Mouse (Mus musculus) limb, embryonic 14.5 days (tissue): ENCODE data around the gene Gm8439. TPM values are rescaled to one million over a fixed set of nuclear protein-coding genes. Genes with fewer than 3 reads are reported as not detected.

Experiments
- ATAC-seq: fragments of 200-750 bp; cut with Nextera tagmentation; 2 replicates; pipeline ENCODE4 v1.8.0; 2017; ENCODE audit warnings: low read depth, moderate number of reproducible peaks, moderate TSS enrichment; ENCODE audit not compliant: low FRiP score
- DNase-seq: peaks from one replicate; pipeline ENCODE4 v3.0.0-alpha.2; 2015; ENCODE audit warnings: low spot score
- H3K27ac ChIP-seq: fragments of 300-500 bp; sonication (generic); replicated peaks from 2 replicates; pipeline ENCODE4 v1.5.1; 2014; ENCODE audit warnings: low read depth, mild to moderate bottlenecking, low read length, moderate library complexity, mixed read lengths
- H3K27me3 ChIP-seq: fragments of 300-500 bp; sonication (generic); 2 replicates; pipeline ENCODE4 v1.6.1; 2014; ENCODE audit warnings: low read length, mixed read lengths; ENCODE audit not compliant: control insufficient read depth, insufficient read depth
- H3K36me3 ChIP-seq: fragments of 300-500 bp; sonication (generic); 2 replicates; pipeline ENCODE4 v1.6.1; 2014; ENCODE audit warnings: mild to moderate bottlenecking, low read length, moderate library complexity, mixed read lengths; ENCODE audit not compliant: control insufficient read depth, insufficient read depth
- H3K4me1 ChIP-seq: fragments of 300-500 bp; sonication (generic); 2 replicates; pipeline ENCODE4 v1.6.1; 2014; ENCODE audit warnings: antibody characterized with exemption, low read length, mixed read lengths; ENCODE audit not compliant: control insufficient read depth, insufficient read depth
- H3K4me2 ChIP-seq: fragments of 300-500 bp; sonication (generic); replicated peaks from 2 replicates; pipeline ENCODE4 v1.6.1; 2014; ENCODE audit warnings: low read depth, mild to moderate bottlenecking, low read length, moderate library complexity; ENCODE audit not compliant: severe bottlenecking
- H3K4me3 ChIP-seq: fragments of 300-500 bp; sonication (generic); replicated peaks from 2 replicates; pipeline ENCODE4 v1.5.1; 2014; ENCODE audit warnings: low read length
- H3K9ac ChIP-seq: fragments of 300-500 bp; sonication (generic); 2 replicates; pipeline ENCODE4 v1.6.1; 2014; ENCODE audit warnings: mild to moderate bottlenecking, low read depth, low read length, moderate library complexity; ENCODE audit not compliant: severe bottlenecking
- H3K9me3 ChIP-seq: fragments of 300-500 bp; sonication (generic); 2 replicates; pipeline ENCODE4 v1.6.1; 2016; ENCODE audit warnings: low read length; ENCODE audit not compliant: control insufficient read depth
- POLR2A ChIP-seq: fragments of 200-500 bp; IDR thresholded peaks from 2 replicates; pipeline ENCODE4 v1.8.0; 2012; ENCODE audit warnings: inconsistent platforms, mild to moderate bottlenecking, moderate library complexity, borderline replicate concordance; ENCODE audit not compliant: insufficient read depth, insufficient read length; ENCODE audit errors: extremely low read depth
- WGBS: fragments of 180-500 bp; shearing (Covaris S2); extraction: QIAGEN DNeasy Blood & Tissue Kit; methylation state at CpG from one replicate; pipeline ENCODE4 v1.1.7; 2014; 5-methylcytosine and 5-hydroxymethylcytosine counted together
- polyA plus RNA-seq, 2 experiments: library from polyadenylated mRNA; depleted of rRNA in 1 of 2; stranded (reverse) in 1 of 2; unstranded in 1 of 2; fragments of >200 nt; fragmentation: Nextera tagmentation in 1 of 2; extraction: Ambion mirVana in 1 of 2; gene quantifications; 2 replicates each; pipeline versions ENCODE4 v1.2.1 to v1.2.3; 2012 to 2014

The Gm8439 gene
- polyA plus RNA-seq, 2 experiments: not detected

GRCm38 (mm10) chr4:120612304-120613080 lies 23.9 kb downstream of the Gm8439 start:
- Histone ChIP-seq H3K27ac (no peak overlapping the region), H3K4me2 (no peak overlapping the region), H3K9me3 (no peaks in the 10 kb centered on the region), H3K4me3 (no peak overlapping the region), H3K4me1 (no peaks in the 10 kb centered on the region), H3K9ac (no peak overlapping the region), H3K36me3 (no peaks in the 10 kb centered on the region), H3K27me3 (no peaks in the 10 kb centered on the region)
- TF ChIP-seq POLR2A: no peak
- ATAC-seq: no peak
- 40% methylated on average over 9 of the region's 9 CpGs for WGBS
- DNase-seq: no peak

GRCm38 (mm10) chr4:120613691-120614329 lies 25.3 kb downstream of the Gm8439 start:
- Histone ChIP-seq H3K9me3 (no peaks in the 10 kb centered on the region), H3K27ac (no peak overlapping the region), H3K4me2 (no peak overlapping the region), H3K4me3 (no peak overlapping the region), H3K9ac (no peak overlapping the region), H3K4me1 (no peaks in the 10 kb centered on the region), H3K27me3 (no peaks in the 10 kb centered on the region), H3K36me3 (no peaks in the 10 kb centered on the region)
- no peak for ATAC-seq
- 81% methylated on average over 8 of the region's 8 CpGs for WGBS
- TF ChIP-seq POLR2A: no peak
- DNase-seq: no peak

GRCm38 (mm10) chr4:120614644-120615043 lies 26.1 kb downstream of the Gm8439 start:
- H3K36me3 ChIP-seq: no peaks in the 10 kb centered on the region
- H3K27me3 ChIP-seq: no peaks in the 10 kb centered on the region
- DNase-seq (no peak), ATAC-seq (no peak)
- H3K9me3 ChIP-seq: no peaks in the 10 kb centered on the region
- 82% methylated on average over 9 of the region's 9 CpGs for WGBS
- H3K9ac ChIP-seq: no peak overlapping the region
- no peak overlapping the region for H3K4me2 ChIP-seq
- H3K4me3 ChIP-seq: no peak overlapping the region
- no peak for TF ChIP-seq POLR2A
- no peak overlapping the region for H3K27ac ChIP-seq
- no peaks in the 10 kb centered on the region for H3K4me1 ChIP-seq

GRCm38 (mm10) chr4:120615528-120616081 lies 27.1 kb downstream of the Gm8439 start:
- no peaks in the 10 kb centered on the region for H3K27me3 ChIP-seq
- H3K36me3 ChIP-seq: no peaks in the 10 kb centered on the region
- WGBS: 35% methylated on average over 10 of the region's 10 CpGs

GRCm38 (mm10) chr4:120616199-120617025 lies 27.9 kb downstream of the Gm8439 start:
- no peak overlapping the region for H3K9ac ChIP-seq
- 69% methylated on average over 13 of the region's 13 CpGs for WGBS
- H3K36me3 ChIP-seq: no peaks in the 10 kb centered on the region
- H3K9me3 ChIP-seq: no peaks in the 10 kb centered on the region
- no peak overlapping the region for H3K4me3 ChIP-seq
- H3K27me3 ChIP-seq: no peaks in the 10 kb centered on the region
- no peak for TF ChIP-seq POLR2A
- no peak for ATAC-seq
- H3K4me2 ChIP-seq: no peak overlapping the region
- DNase-seq: no peak
- no peak overlapping the region for H3K27ac ChIP-seq
- H3K4me1 ChIP-seq: no peaks in the 10 kb centered on the region

More at GRCm38 (mm10) chr4:120615528-120616081, 27.1 kb downstream of the Gm8439 start:
- ATAC-seq (no peak), DNase-seq (no peak)
- Histone ChIP-seq H3K27ac (no peak overlapping the region), H3K9ac (no peak overlapping the region; the same call in 1 of the 2 replicates), H3K9me3 (no peaks in the 10 kb centered on the region), H3K4me1 (no peaks in the 10 kb centered on the region), H3K4me3 (no peak overlapping the region), H3K4me2 (no peak overlapping the region)
- no peak for TF ChIP-seq POLR2A
